8 mouse cellular contexts compared by ENCODE assay signal in the genomic region with DNA sequence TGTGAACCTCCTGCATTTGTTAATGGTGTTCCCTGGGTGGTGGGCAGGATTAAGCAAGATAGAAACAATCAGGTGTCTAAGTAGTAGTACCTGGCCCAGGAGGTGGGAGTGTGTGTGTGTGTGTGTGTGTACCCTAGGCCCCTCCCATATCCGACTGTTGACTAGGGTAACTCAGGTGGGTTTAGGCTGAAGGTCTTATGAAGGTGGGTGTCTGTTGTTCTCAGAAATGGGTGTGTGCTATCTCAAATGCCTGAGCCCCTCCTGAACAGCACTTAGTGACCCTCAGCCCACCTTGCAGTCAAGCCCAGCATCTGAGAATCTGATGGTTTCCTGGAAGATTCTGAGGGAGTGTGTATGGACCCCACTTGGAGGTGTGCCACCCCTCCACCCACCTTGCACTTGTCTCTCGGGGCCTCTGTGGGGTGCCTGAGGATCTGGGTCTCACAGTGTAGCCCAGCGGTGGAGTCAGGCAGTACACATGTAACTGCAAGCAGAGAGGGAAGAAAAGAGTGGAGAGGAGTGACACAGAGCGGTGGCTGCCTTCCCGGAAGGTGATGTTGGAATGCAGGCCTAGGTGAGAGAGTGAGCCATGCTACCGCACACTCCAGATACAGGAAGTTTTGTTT. TPM values are rescaled to one million over a fixed set of nuclear protein-coding genes. Genes with fewer than 3 reads are reported as not detected.
DNase-seq lines count a peak whose midpoint lies in the region; ATAC-seq and TF ChIP-seq lines count a peak whose summit lies in the region.

No protein-coding gene starts in this region.

- intact Hi-C loops in left cerebral cortex, adult 2 months (cut with DNase I) = no loop called here

- DNase-seq in cerebellum, adult 2 months = no peak
- DNase-seq in cerebellum, postnatal 10 days = no peak
- no peak for DNase-seq in left cerebral cortex, adult 2 months (ENCODE audit: extremely low spot score in 1 of 2, low spot score in 2 of 2)
- no peak for DNase-seq in left cerebral cortex, adult 8-10 months (ENCODE audit: low spot score in 2 of 2)
- DNase-seq in R1 (ENCODE audit: low read depth, low spot score) = peak; percentile 82
- no peak for DNase-seq in yolk sac, embryonic 10.5 days (ENCODE audit: low spot score)
- DNase-seq in cerebellum, adult 8-10 months = no peak

- H3K36me3 ChIP-seq in hindbrain, embryonic 15.5 days = peaks cover 3% of the 10 kb centered on the region; the same call in 1 of the 2 replicates

- no peak overlapping the region for H3K9ac ChIP-seq in hindbrain, embryonic 15.5 days

- H3K4me2 ChIP-seq in hindbrain, embryonic 15.5 days = no peak overlapping the region

- H3K9me3 ChIP-seq in hindbrain, embryonic 15.5 days = no peaks in the 10 kb centered on the region

- no peak; the same call in 1 of the 2 replicates for ATAC-seq in hindbrain, embryonic 15.5 days (ENCODE audit: low FRiP score, low read depth)

- H3K4me3 ChIP-seq in cerebellum, adult 2 months (replicated peaks; ENCODE audit: insufficient read depth, low read depth, low read length) = no peak overlapping the region
- H3K4me3 ChIP-seq in left cerebral cortex, adult 2 months = no peak overlapping the region
- H3K4me3 ChIP-seq in hindbrain, embryonic 15.5 days = no peak overlapping the region

- 60% methylated on average over 6 of the region's 6 CpGs for WGBS in cerebellum, adult 2 months
- 88% methylated on average over 6 of the region's 6 CpGs for WGBS in hindbrain, embryonic 15.5 days

- TF ChIP-seq POLR2A in cerebellum, adult 2 months (IDR thresholded peaks at IDR 0.05; ENCODE audit: borderline replicate concordance, insufficient read depth, low read length) = no peak

- peaks cover 54% of the 10 kb centered on the region for H3K4me1 ChIP-seq in cerebellum, adult 2 months (ENCODE audit: control insufficient read depth, insufficient read depth, low read length)
- peaks cover 38% of the 10 kb centered on the region for H3K4me1 ChIP-seq in hindbrain, embryonic 15.5 days (replicated peaks)

- peak overlapping the region; percentile 82 for H3K27ac ChIP-seq in cerebellum, adult 2 months (ENCODE audit: insufficient read depth, low read length)
- H3K27ac ChIP-seq in left cerebral cortex, adult 2 months = peak overlapping the region; percentile 87
- H3K27ac ChIP-seq in hindbrain, embryonic 15.5 days (replicated peaks) = 0 out of 2 replicates have a peak overlapping the region, but pooled peaks have one; percentile 68

- H3K27me3 ChIP-seq in cerebellum, adult 2 months (ENCODE audit: control insufficient read depth, insufficient read depth, low read length) = no peaks in the 10 kb centered on the region
- no peaks in the 10 kb centered on the region for H3K27me3 ChIP-seq in hindbrain, embryonic 15.5 days

- peak; percentile 8; the same call in 1 of the 2 replicates for TF ChIP-seq CTCF in cerebellum, adult 2 months (IDR thresholded peaks at IDR 0.05; ENCODE audit: borderline replicate concordance, insufficient read depth, low read depth, low read length)
- peak; percentile 49 for TF ChIP-seq CTCF in left cerebral cortex, adult 2 months (IDR thresholded peaks at IDR 0.05)

RNA-seq across cellular contexts. Expression of gene Dusp1, which starts 35.0 kb away (rescaled TPM):
- polyA plus RNA-seq in cerebellum, adult 2 months (2012; rRNA removed) = 62.5 and 67.1 TPM in 2 replicates
- 10 to 100 TPM; 58.0 to 65.6 TPM for total RNA-seq in left cerebral cortex, adult 2 months (2021)
- total RNA-seq in left cerebral cortex, adult 8-10 months (2022) = 10 to 100 TPM; 21.6 to 50.5 (median 28.7) TPM
- polyA plus RNA-seq in hindbrain, embryonic 15.5 days (2015; fragmentation: Nextera tagmentation; extraction: Ambion mirVana) = 27.7 and 34.6 TPM in 2 replicates

RNA-seq across cellular contexts. Expression of gene Ergic1, which starts 35.7 kb away (rescaled TPM):
- polyA plus RNA-seq in cerebellum, adult 2 months (2012; rRNA removed) = 137 and 148 TPM in 2 replicates
- 100 to 1,000 TPM; 144 to 149 TPM for total RNA-seq in left cerebral cortex, adult 2 months (2021)
- 100 to 1,000 TPM; 131 to 191 (median 161) TPM for total RNA-seq in left cerebral cortex, adult 8-10 months (2022)
- polyA plus RNA-seq in hindbrain, embryonic 15.5 days (2015; fragmentation: Nextera tagmentation; extraction: Ambion mirVana) = 91.3 and 97.3 TPM in 2 replicates
